Mouse (Mus musculus) layer of hippocampus, adult 11-12 months (tissue): ENCODE data around the gene Slc25a24.

Source experiments
- DNase-seq: peaks from one replicate; pipeline ENCODE4 v3.0.0; 2022; ENCODE audit warnings: low spot score

Gene Slc25a24

GRCm38 (mm10) chr3:109122641-109123530 lies at the start of gene Slc25a24:
TSS of gene Slc25a24 (plus strand) at chr3:109123149.
- DNase-seq = peak; percentile 12

- DNase-seq = no peak
Observed at GRCm38 (mm10) chr3:109080169-109080568, 42.8 kb upstream of the Slc25a24 start, which contains the start of gene Slc25a54. TSS of gene Slc25a54 (plus strand) at chr3:109080469.

- no peak for DNase-seq
Observed at GRCm38 (mm10) chr3:109084418-109084817, 38.5 kb upstream of the Slc25a24 start.

GRCm38 (mm10) chr3:109088460-109088859 lies 34.5 kb upstream of the Slc25a24 start:
- no peak for DNase-seq

- no peak for DNase-seq
Observed at GRCm38 (mm10) chr3:109104702-109105101, 18.2 kb upstream of the Slc25a24 start.

GRCm38 (mm10) chr3:109117136-109117535 lies 5.8 kb upstream of the Slc25a24 start:
- DNase-seq = no peak

- no peak for DNase-seq
Observed at GRCm38 (mm10) chr3:109119562-109119961, 3.4 kb upstream of the Slc25a24 start.

- DNase-seq = no peak
Observed at GRCm38 (mm10) chr3:109119973-109120372, 3.0 kb upstream of the Slc25a24 start.

- no peak for DNase-seq
Observed at GRCm38 (mm10) chr3:109123531-109123981, 607 bp downstream of the Slc25a24 start.

GRCm38 (mm10) chr3:109124091-109124490 lies 1.1 kb downstream of the Slc25a24 start:
- DNase-seq = no peak

- no peak for DNase-seq
Observed at GRCm38 (mm10) chr3:109125531-109125930, 2.6 kb downstream of the Slc25a24 start.

- no peak for DNase-seq
Observed at GRCm38 (mm10) chr3:109129768-109130167, 6.8 kb downstream of the Slc25a24 start.

GRCm38 (mm10) chr3:109132966-109133365 lies 10.0 kb downstream of the Slc25a24 start:
- DNase-seq = no peak

GRCm38 (mm10) chr3:109134036-109134435 lies 11.1 kb downstream of the Slc25a24 start:
- no peak for DNase-seq

- DNase-seq = no peak
Observed at GRCm38 (mm10) chr3:109135352-109135751, 12.4 kb downstream of the Slc25a24 start.

- no peak for DNase-seq
Observed at GRCm38 (mm10) chr3:109152561-109152960, 29.6 kb downstream of the Slc25a24 start.

- DNase-seq = no peak
Observed at GRCm38 (mm10) chr3:109153410-109153809, 30.5 kb downstream of the Slc25a24 start.

GRCm38 (mm10) chr3:109155926-109156669 lies 33.1 kb downstream of the Slc25a24 start:
- no peak for DNase-seq

- no peak for DNase-seq
Observed at GRCm38 (mm10) chr3:109157481-109157880, 34.5 kb downstream of the Slc25a24 start.

GRCm38 (mm10) chr3:109164088-109164487 lies 41.1 kb downstream of the Slc25a24 start:
- DNase-seq = no peak

GRCm38 (mm10) chr3:109164644-109165043 lies 41.7 kb downstream of the Slc25a24 start:
- no peak for DNase-seq

GRCm38 (mm10) chr3:109165214-109165829 lies 42.4 kb downstream of the Slc25a24 start:
- DNase-seq = no peak
